Mouse (Mus musculus) adrenal gland, adult 8-10 months (tissue): ENCODE results near the gene Atp5g1. TPM values are rescaled to one million over a fixed set of nuclear protein-coding genes. Genes with fewer than 3 reads are reported as not detected.

Experiments
- DNase-seq: peaks from one replicate; pipeline ENCODE4 v3.0.0; 2022
- total RNA-seq, 4 experiments: library from RNA; stranded (reverse); gene quantifications; 2 replicates each; pipeline ENCODE4 v1.2.4; 2022

The Atp5g1 gene
- total RNA-seq, 4 experiments from 2014 or later = 227 to 500 (median 292) TPM

DNA sequence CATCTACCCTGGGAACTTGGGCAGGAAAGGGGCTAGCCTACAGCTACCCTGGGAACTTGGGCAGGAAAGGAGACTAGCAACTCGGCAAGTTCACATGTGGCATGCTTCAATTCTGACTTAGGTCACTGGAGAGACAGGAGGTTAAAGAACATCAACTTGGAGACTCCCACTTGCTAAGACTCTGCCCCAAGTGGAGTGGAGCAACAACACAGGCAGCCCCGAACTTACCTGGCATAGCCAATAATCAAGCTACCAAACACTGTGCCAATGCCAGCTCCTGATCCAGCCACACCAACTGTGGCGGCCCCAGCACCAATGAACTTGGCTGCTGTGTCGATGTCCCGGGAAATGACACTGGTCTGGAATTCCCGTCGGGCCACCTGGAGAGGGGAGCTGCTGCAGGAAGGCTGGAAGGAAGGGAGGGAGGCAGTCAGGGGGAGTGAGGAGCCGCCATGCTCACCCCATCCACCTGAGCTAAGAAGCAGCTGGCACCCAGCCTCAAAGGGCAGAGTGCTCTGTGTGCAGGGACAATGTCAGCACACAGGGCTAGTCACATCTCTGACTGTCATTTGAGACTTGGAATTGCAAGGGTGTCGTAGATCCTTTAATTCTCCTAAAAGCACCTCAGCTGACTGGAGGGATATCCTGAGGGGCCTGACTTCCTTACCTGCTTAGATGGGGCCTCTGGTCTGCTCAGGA lies 2.0 kb downstream of the Atp5g1 start:
- no peak for DNase-seq

DNA sequence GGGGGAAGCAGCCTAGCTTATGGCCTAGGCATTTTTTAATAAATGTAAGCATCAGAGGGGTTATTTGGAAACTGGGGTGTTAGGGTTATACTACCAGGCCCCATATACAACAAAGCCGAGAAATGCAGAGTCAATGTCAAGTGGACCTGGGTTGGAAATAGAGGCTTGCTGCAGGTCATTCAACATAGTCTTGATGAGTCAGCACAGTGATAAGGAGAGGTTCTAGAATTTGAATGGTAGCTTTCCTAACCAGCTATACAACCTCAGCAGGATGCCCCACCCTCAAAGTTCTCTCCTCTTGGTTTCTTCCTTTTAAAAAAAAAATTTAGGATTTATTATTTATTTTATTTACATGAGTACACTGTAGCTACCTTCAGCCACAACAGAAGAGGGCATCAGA lies 4.5 kb downstream of the Atp5g1 start:
- no peak for DNase-seq

DNA sequence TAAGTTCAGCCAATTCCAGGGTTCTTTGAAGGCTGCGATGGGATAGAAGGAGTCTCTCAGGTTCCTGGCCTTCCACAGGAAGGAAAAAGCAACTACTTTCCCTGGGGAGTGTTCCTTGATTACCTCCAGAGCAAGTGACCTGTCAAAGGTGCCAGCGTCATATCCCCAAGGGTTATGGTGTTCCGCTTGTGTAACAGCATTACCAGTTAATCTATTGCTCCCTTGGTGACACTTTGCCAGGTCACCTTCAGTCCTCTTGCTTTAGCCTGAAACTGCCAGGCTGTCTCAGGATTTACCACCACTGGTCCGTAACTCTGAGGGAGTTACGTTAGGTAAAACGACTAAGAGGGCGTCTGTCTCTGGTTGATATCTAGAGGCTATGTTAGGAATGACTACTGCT lies 5.1 kb downstream of the Atp5g1 start:
- no peak for DNase-seq

DNA sequence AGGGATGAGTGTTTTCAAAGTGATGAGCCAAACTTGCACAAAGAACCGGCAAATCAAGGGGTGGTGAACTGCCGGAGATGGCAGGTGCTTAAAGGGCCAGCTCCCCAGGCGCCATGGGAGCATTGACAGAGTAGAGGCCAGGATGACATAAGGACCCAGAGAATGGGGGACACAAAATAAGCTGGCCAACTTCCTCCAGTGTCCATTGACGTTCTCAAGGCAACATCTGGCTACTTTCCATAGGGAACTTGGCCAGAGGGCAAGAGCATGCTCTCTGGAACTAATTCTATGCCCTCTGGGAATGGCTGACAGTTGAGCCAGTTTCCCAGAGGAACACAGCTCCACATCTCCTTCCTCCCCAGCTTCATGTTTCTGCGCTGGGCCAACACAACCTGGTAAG lies 7.2 kb downstream of the Atp5g1 start:
- DNase-seq = no peak

DNA sequence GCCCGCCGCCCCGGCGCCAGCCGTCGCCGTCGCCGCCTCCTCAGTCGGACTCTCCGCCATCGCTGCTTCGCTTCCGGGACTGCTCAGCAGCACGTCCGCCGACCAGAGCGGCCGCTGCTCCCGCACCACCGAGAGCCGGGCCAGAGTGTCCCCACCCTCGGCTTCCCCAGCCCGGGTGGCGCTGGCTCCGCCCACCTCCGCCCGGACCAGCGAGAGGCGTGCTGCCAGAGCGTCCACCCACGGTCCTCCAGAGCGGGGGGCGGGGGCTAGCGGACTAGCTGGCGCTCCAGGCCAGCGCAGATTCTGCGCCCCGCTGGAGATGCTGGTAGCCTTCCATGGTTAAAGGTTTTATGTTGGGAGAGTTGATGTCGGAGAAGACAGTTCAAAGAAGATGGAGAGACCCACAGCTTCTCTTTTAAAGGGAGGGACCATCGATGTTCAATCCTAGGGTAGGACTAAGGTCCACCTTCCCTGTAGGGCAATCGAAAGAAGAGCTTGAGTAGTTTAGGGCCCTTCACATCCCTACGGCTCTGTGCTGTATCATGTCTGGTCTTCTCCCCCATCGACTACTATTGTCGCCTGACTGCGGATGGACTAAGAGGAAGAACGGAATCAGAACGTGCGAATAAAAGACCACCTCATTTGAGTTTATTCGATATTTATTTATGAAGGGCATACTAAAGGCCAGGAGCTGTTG lies 10.1 kb downstream of the Atp5g1 start, which contains the start of gene Ube2z:
Gene Ube2z, minus strand, starts transcription at position 174 of the 697 bp plus-strand sequence.
- peak; percentile 93 for DNase-seq

DNA sequence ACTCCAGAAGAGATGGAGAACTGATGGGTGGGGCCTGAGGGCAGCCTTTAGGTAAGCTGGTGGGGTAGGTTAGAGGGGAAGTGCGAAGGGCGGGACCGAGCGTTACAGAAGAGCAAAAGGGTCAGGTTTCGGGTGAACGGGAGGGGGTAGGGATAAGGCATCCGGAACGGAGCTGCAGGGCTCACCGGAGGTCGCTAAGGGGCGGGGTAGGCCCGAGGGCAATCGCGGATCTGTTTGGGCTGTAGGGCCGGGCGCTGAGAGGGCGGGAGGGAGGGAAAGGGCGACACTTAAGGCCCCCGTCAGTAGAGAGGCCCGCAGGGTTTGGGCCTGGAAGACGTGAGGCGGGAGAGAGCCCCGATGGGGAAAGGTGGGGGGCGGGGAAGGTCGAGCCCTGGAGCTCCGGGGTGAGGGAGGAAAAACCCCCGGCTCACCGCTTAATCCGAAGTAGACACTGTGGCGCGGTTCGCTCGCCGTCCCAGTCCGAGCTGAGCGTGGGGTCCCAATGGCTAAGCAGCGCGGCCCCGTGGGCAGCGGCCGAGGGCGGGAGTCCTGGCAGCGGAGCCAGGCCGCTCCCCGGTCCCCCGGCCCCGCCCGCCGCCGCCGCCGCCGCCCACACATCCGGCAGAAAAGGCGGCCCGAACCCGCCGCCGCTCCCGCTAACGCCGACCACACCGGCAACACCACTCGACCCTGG lies 10.8 kb downstream of the Atp5g1 start:
- DNase-seq = peak; percentile 22

DNA sequence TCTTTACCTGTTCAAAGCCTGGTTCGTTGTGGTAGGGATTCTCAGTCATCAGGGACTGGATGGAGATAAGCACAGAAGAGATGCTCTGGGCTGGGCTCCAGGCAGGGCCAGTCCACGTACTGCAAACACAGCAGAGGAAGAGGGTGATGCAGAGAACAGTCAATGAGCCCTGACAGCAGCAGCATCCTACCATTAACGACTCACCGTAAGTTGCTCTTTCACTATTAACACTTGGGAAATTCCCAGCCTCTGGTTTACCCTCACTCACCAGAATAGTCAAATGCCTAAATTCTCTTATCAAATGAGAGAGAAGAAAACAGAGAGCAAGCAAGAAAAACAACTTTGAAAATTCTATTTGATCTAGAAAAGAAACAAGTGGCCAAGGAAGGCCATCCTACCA lies 17.2 kb downstream of the Atp5g1 start:
- no peak for DNase-seq

DNA sequence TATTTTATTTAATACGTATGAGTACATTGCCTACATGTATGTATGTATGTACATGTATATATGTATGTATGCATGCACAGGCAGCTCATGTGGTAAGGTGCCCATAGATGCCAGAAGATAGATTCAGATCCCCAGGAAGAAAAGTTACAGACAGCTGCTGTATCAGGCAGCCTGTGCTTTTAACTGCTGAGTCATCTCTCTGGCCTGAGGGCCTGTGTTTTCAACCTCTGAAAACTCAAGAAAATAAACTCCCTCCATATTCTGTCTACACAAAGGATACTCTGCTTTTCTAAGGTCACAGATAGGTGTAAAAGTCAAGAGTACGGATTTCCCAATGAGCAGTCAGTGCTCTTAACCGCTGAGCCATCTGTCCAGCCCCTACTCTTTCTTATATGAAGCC lies 24.6 kb downstream of the Atp5g1 start:
- DNase-seq = no peak

DNA sequence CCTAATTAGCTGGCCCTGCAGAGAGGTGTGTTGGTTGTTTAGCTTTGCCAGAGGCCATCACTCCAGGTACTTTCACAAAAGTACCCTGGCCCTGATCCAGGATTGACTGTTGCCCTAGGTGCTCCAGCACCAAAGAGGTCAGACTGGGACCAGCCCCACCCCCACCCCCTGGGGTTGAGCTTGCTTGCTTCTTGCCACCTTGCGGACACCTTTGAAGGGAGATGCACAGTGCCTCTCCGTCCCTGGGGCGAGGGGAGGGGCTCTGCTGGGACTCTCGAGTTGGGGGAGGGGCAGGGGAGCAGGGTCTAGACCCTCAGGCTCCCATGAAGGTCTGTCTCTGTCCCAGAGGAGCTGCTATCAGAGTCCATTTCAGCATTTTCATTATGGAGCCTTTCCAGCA lies 25.5 kb downstream of the Atp5g1 start:
- no peak for DNase-seq

DNA sequence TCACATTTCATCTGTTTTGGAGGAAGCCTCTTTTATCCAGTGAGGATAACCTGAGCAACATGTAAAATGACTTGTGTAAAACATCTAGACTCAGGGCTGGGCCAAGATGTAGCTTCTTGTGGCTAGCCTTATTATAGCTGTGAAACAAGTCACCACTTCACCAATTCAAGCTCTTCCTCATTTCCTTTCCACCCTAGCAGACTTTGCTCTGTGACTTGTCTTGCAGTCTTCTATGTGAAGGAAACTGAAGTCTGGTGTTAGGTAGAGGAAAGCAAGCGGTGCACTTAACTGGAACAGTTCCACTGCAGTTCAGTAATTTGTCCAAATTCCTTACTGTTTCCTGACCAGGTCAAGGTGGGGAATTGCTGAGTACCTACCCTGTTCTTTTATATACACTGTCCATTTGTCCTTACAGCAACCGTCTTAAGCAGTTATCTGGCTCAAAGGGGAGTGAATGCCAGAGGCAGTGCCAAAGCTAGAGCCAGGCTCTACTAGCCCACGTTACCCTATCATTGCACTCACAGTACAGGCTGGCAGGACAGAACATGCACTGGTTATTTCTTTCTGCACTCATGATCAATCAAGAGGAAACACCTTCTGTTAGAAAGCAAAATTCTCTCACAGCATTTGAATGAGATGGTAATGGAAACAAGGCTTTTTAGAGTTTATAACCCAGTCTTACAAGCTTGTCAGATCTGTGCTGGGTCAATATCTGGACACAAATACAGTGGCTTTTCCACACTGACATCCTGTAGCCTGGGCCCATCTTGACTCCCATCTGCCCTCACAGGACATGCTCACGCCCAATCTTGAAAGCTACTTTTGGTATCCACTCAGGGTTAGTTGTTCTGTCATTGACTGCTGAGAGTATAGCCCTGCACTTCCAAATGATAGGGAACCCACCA lies 27.7 kb downstream of the Atp5g1 start:
- DNase-seq = no peak

DNA sequence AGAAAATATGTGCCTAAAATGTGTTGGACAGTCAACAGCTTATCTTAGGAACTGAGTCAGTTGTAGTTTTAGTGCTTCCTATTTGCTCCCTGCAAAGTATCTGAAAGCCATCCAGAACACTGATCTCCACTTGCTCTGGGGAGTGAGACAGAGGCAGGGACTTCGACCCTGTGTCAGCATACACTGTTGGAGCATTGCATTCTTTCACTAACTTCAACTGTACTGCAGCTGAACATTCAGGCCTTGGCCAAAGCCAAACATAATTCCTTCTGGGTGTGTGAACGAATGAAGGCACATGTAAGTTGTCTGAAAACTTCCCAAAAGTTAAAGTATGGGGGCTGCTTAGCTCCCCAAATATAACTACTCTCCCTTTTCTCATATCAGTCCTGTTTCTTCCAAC lies 28.7 kb downstream of the Atp5g1 start:
- no peak for DNase-seq

DNA sequence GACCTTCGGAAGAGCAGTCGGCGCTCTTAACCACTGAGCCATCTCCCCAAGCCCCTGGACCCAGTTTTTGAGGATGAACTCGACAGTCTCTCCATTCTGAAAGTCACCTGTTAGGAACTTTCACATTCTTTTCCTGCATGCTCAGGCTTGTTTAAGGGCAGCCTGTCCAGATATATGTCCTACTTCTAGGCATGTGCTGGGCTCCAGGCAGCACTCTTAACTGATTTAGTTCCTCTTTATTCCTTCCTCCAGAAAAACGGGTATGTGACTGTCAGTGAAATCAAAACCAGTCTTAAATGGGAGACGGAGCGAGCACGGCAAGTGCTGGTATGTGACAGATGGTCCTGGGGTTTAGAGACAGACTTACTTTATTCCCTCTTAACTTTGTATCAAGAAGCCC lies 29.4 kb downstream of the Atp5g1 start:
- DNase-seq = no peak

DNA sequence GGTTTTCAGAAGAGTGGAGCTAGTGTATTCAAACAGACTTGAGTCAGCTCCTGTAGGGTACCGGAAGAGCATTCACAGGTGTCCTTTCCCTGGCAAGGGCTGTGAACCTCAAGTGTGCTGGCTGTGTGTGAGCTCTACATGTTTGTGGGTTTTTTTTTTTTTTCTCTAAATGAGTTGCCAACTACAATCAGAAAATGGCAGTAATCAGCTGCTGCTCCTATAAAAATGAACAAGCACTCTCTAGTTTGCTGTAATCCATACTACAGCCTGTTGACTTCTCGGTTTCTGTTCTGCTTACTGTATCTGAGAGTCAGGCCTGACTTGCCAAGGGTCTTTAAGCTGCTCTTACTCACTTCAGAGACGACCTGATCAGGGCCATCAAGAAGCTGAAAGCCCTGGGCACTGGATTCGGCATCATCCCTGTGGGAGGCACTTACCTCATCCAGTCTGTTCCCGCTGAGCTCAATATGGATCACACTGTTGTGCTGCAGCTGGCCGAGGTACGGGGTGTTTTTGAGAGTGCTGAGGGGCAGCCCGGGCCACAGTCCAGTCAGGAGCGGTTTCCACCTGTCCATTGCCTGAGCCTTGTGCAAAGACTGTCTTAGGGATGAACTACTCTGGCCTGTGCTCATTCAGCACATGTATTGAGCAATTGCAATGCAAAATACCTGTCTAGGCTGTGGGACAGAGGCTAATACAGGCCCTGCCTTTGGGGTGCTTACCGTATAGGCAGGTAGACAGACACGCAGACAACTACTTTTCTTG lies 30.5 kb downstream of the Atp5g1 start:
- DNase-seq = no peak

DNA sequence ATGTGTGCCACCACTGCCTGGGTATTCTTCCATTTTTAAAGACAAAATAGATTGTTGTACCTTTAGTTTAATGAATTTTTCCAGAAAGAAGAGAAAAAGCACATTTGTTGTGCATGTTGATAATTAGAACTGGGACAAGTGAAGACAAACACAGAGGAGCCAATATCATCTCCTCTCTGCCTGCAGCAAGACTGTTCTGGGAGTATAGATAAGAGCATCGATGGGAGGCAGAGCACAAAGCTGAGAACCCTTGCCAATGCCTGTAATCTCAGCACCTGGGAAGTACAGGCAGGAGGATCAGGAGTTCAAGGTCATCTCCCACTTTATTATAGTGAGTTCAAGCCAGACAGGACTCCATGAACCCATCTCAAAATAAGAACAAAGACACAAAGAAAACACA lies 36.9 kb downstream of the Atp5g1 start:
- DNase-seq = no peak

DNA sequence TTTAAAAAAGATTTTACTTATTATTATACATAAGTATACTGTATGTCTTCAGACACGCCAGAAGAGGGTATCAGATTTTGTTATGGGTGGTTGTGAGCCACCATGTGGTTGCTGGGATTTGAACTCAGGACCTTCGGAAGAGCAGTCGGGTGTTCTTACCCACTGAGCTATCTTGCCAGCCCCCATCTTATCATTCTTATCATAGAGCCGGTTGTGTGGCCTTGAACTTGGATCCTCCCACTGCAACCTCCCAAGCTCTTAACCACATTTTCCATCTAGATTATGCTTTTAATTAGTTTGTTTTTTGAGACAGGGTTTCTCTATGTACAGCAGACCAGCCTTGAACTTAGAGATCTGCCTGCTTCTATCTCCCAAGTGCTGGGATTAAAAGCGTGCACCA lies 38.0 kb downstream of the Atp5g1 start:
- DNase-seq = no peak

DNA sequence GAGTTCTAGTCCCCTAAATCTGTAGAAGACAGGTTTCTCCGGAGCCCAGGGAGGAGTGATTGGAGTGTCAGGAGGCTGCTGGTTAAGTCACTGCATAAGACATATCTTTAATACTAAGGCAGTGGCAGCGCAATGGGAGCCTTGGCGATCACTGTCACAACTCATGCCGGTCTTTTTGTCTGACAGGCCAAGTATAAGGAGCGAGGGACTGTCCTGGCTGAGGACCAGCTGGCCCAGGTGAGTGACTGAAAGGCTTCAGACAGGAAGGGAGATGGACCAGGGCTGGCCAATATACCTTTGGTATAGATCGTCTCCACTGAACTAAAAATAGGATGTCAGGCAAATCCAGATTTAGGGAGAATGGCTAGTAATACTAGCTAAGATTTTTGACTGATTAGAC lies 40.3 kb downstream of the Atp5g1 start:
- no peak for DNase-seq

DNA sequence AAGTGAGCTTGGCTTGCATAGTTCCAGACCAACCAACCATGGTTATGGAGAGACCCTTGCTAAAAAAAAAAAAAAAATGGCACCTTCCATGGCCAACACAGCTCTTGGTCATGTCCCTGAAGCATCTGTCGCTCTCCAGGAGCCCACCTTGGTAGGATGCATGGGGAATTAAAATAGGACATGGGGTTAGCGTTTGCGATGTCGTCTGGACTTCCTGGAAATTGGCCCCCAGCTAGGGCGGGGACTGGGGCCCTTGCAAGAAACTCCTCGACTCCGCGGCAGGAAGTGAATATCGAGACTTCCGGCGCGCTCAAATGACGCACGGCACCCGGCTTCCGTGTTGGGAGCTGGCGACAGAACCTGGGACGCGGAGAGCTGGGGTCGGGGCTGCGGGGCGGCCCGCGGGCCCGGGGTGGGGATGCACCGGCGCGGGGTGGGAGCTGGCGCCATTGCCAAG lies 40.8 kb downstream of the Atp5g1 start, which contains the start of gene Snf8:
Gene Snf8, plus strand, starts transcription at position 290 of the 457 bp plus-strand sequence.
- DNase-seq = peak; percentile 91

DNA sequence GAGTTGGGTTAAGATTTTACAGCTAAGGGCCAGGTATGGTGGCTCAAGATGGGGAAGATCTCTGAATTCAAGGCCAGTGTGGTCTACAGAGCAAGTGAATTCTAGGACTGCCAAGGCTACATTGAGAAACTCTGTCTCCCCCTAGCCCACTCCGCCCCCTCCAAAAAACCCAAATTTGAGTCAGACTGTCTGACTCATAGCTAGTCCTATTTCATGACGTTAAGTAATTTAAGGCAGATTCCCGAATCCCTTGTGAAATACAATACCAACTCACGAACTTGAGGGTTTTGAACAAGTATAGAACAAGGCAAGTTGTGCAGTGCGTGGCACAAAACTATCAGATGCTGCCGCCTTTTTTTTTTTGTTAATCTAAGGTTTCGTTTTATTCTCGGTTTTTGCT lies 41.4 kb downstream of the Atp5g1 start:
- DNase-seq = no peak

DNA sequence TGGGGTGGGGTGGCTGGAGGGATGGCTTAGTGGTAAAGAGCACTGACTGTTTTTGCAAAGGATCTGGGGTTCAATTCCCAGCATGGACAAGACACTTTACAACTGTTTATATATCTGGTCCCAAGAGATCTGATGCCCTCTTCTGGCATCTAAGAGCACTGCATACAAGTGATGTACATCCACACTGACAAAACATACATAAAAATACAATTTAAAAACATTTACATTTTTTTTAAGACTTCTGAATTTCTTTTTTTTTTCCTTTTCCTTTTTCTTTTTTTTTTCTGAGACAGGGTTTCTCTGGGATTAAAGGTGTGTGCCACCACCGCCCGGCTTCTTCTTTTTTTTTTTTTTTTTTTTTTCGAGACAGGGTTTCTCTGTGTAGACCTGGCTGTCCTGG lies 42.2 kb downstream of the Atp5g1 start:
- no peak for DNase-seq

DNA sequence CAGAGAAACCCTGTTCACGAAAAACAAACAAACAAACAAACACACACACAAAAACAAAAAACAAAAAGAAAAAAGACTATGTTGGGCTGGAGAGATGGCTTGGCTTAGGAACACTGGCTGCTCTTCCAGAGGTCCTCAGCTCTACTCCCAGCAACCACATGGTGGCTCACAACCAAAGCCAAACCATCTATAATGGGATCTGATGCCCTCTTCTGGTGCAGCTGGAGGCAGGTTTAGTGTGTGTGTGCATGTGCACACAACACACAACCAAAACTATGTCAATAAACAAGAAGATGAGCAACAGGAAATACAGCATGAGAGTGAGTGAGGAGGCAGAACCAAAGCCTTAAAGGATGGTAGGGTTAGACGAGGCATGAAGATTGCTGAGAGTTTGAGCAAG lies 43.8 kb downstream of the Atp5g1 start:
- no peak for DNase-seq

DNA sequence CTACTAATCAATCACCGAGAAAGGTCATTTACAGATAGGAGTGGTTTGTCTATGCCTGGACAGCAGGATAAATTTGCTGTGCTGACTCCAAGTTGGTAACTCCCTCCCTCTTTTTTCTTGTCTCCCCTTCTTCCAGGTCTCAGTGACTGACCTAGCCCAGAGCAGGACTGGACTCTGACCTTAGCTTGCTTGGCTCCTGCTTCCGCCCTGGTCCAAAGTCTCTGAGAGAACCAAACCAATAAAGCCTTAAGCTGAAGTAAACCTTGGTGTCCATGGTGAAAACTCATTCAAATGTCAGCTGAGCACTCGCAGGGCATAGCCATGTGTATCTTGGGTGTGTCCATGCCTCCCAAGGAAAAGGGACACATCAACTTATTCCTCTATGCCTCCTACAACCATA lies 44.9 kb downstream of the Atp5g1 start:
- no peak for DNase-seq

DNA sequence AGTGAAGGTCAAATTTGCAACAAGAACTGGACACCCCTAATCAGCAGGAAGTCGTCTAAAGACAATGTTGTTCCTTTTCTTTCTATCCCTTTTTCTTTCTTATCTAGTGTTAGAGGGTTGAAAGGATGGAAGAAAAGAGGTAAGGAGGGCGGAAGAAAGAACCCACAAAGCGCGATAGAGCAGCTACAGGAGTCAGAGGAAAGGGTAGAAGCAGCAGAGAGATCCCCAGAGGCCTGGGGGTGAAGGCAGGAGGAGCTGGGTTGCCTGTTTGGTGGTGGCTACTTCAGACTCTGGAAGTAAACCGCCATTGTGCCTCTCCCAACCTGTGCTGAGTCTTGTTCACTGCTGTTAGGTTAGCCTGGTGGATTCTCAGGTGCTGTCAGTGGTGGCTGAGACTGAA lies 47.3 kb downstream of the Atp5g1 start:
- no peak for DNase-seq
